ENCODE assay signal across 9 mouse cellular contexts in the genomic region with DNA sequence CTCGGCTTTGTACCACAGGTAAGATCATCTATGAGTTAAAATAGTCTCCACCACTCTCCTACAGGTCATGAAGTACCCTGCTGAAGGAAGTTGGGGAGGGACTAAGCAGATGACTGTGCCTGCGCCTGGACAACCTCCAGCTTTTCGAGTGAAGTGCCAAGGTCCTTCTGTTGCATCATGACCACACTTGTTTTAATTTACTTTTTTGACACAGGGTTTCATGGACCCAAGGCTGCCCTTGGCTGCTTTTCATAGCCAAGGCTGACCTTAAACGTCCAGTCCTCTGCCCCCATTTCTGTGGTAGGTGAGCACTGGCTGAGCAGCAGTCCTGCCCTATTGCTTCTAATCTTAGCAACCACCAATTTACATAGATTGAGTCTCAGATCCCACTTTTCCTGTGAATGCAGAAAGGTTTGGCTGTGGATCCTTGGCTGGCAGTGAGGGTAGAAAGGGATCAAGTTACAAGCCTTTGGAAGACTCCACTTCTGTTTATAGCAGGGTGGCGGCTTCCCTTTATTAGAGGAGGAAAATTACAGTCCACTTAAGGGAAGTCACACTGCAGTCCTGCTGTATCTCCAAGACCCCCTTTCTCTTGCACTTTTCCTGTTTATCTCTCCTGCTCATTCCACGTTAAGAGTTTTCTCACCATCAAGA.
A peak's percentile ranks its signal among the peaks of the same experiment; 100 is the strongest.
DNase-seq lines count a peak whose midpoint lies in the region; ATAC-seq and TF ChIP-seq lines count a peak whose summit lies in the region.
"Had no signal": no experiment of that assay in that cellular context is flagged by ENCODE, and none has a peak within 500 bp of the region (broad histone marks: within the 10 kb centered on the region; RNA-seq: fewer than 3 reads in every experiment).

No protein-coding gene starts in this region.

- peak; percentile 38 for DNase-seq in liver, postnatal 0 days
- no peak for DNase-seq in liver, embryonic 11.5 days (ENCODE audit: low spot score)
- peak; percentile 60 for DNase-seq in brain, embryonic 14.5 days (ENCODE audit: low read depth)
- DNase-seq in midbrain, postnatal 0 days (ENCODE audit: low spot score) = no peak
- DNase-seq in stomach, postnatal 0 days (ENCODE audit: low spot score) = no peak
- no peak for DNase-seq in cerebellum, adult 9-11 months

- H3K36me3 ChIP-seq in liver, postnatal 0 days (replicated peaks; ENCODE audit: insufficient read depth, low read length) = no peaks in the 10 kb centered on the region
- H3K36me3 ChIP-seq in liver, embryonic 11.5 days (ENCODE audit: control insufficient read depth, insufficient read depth, low read length) = no peaks in the 10 kb centered on the region
- H3K36me3 ChIP-seq in kidney, embryonic 15.5 days = no peaks in the 10 kb centered on the region
- no peaks in the 10 kb centered on the region for H3K36me3 ChIP-seq in midbrain, postnatal 0 days (ENCODE audit: insufficient read depth, low read length)
- no peaks in the 10 kb centered on the region for H3K36me3 ChIP-seq in stomach, postnatal 0 days (ENCODE audit: control insufficient read depth, insufficient read depth, low read length)
- H3K36me3 ChIP-seq: hindbrain, embryonic 15.5 days had no signal

- no peaks in the 10 kb centered on the region for H3K9me3 ChIP-seq in liver, postnatal 0 days (ENCODE audit: low read length)
- no peaks in the 10 kb centered on the region for H3K9me3 ChIP-seq in liver, embryonic 11.5 days (ENCODE audit: control insufficient read depth, low read length)
- H3K9me3 ChIP-seq in kidney, embryonic 15.5 days (replicated peaks) = no peaks in the 10 kb centered on the region
- no peaks in the 10 kb centered on the region for H3K9me3 ChIP-seq in midbrain, postnatal 0 days (ENCODE audit: low read length)
- no peaks in the 10 kb centered on the region for H3K9me3 ChIP-seq in stomach, postnatal 0 days (ENCODE audit: control insufficient read depth, low read length)
- H3K9me3 ChIP-seq: hindbrain, embryonic 15.5 days had no signal

- 55% methylated on average over 6 of the region's 6 CpGs for WGBS in liver, postnatal 0 days (ENCODE audit: insufficient replicate concordance)
- WGBS in liver, embryonic 11.5 days = 49% methylated on average over 6 of the region's 6 CpGs
- WGBS in kidney, embryonic 15.5 days = 44% methylated on average over 6 of the region's 6 CpGs
- WGBS in midbrain, postnatal 0 days = 69% methylated on average over 6 of the region's 6 CpGs
- 50% methylated on average over 6 of the region's 6 CpGs for WGBS in stomach, postnatal 0 days

- peaks cover 14% of the 10 kb centered on the region for H3K4me1 ChIP-seq in liver, postnatal 0 days (ENCODE audit: insufficient read depth)
- H3K4me1 ChIP-seq in liver, embryonic 11.5 days (replicated peaks; ENCODE audit: control insufficient read depth, insufficient read depth, low read length) = no peaks in the 10 kb centered on the region
- peaks cover 15% of the 10 kb centered on the region for H3K4me1 ChIP-seq in kidney, embryonic 15.5 days
- no peaks in the 10 kb centered on the region for H3K4me1 ChIP-seq in midbrain, postnatal 0 days (ENCODE audit: insufficient read depth, low read length)
- H3K4me1 ChIP-seq in stomach, postnatal 0 days (replicated peaks; ENCODE audit: control insufficient read depth, insufficient read depth) = no peaks in the 10 kb centered on the region
- H3K4me1 ChIP-seq: hindbrain, embryonic 15.5 days had no signal

- no peak for TF ChIP-seq POLR2A in brain, embryonic 14.5 days (IDR thresholded peaks at IDR 0.05; ENCODE audit: borderline replicate concordance, extremely low read depth, insufficient read depth, insufficient read length, poor library complexity, severe bottlenecking)

- peak; percentile 43 for ATAC-seq in liver, postnatal 0 days
- ATAC-seq in liver, embryonic 11.5 days (replicated peaks; ENCODE audit: low FRiP score) = no peak
- ATAC-seq in kidney, embryonic 15.5 days (replicated peaks; ENCODE audit: low FRiP score) = peak; percentile 43; the same call in 1 of the 2 replicates
- 0 out of 2 replicates have a peak, but pooled peaks have one; percentile 46 for ATAC-seq in megakaryocyte progenitor cell, adult 5-6 weeks (replicated peaks; ENCODE audit: poor library complexity)
- no peak for ATAC-seq in midbrain, postnatal 0 days (ENCODE audit: low FRiP score)
- no peak for ATAC-seq in stomach, postnatal 0 days (ENCODE audit: low FRiP score, low TSS enrichment)

- TF ChIP-seq EP300 in liver, postnatal 0 days (IDR thresholded peaks at IDR 0.05; ENCODE audit: low read depth) = no peak
- no peak for TF ChIP-seq EP300 in stomach, postnatal 0 days (optimal IDR thresholded peaks at IDR 0.05)

- no peak overlapping the region for H3K9ac ChIP-seq in liver, postnatal 0 days (replicated peaks)
- H3K9ac ChIP-seq in liver, embryonic 11.5 days (ENCODE audit: low read depth, low read length) = no peak overlapping the region
- H3K9ac ChIP-seq in kidney, embryonic 15.5 days = no peak overlapping the region
- no peak overlapping the region for H3K9ac ChIP-seq in midbrain, postnatal 0 days (replicated peaks; ENCODE audit: low read length, poor library complexity, severe bottlenecking)
- no peak overlapping the region for H3K9ac ChIP-seq in stomach, postnatal 0 days (ENCODE audit: low read length)
- H3K9ac ChIP-seq: hindbrain, embryonic 15.5 days had no signal

- H3K27me3 ChIP-seq in liver, postnatal 0 days (ENCODE audit: insufficient read depth, low read length) = no peaks in the 10 kb centered on the region
- H3K27me3 ChIP-seq in liver, embryonic 11.5 days (replicated peaks; ENCODE audit: control insufficient read depth, insufficient read depth, low read length) = no peaks in the 10 kb centered on the region
- H3K27me3 ChIP-seq in kidney, embryonic 15.5 days = no peaks in the 10 kb centered on the region
- no peaks in the 10 kb centered on the region for H3K27me3 ChIP-seq in midbrain, postnatal 0 days (ENCODE audit: insufficient read depth, low read length)
- no peaks in the 10 kb centered on the region for H3K27me3 ChIP-seq in stomach, postnatal 0 days (ENCODE audit: control insufficient read depth, insufficient read depth, low read length)
- H3K27me3 ChIP-seq: hindbrain, embryonic 15.5 days had no signal

- H3K4me3 ChIP-seq in liver, postnatal 0 days (ENCODE audit: low read depth, low read length) = no peak overlapping the region
- no peak overlapping the region for H3K4me3 ChIP-seq in liver, embryonic 11.5 days (ENCODE audit: low read depth, low read length)
- no peak overlapping the region for H3K4me3 ChIP-seq in kidney, embryonic 15.5 days (replicated peaks)
- no peak overlapping the region for H3K4me3 ChIP-seq in midbrain, postnatal 0 days (ENCODE audit: low read depth, low read length)
- H3K4me3 ChIP-seq in stomach, postnatal 0 days (ENCODE audit: low read depth, low read length) = no peak overlapping the region
- H3K4me3 ChIP-seq: hindbrain, embryonic 15.5 days had no signal

- TF ChIP-seq CTCF in liver, postnatal 0 days (IDR thresholded peaks at IDR 0.05; ENCODE audit: low read depth) = no peak
- TF ChIP-seq CTCF in brain, embryonic 14.5 days (IDR thresholded peaks at IDR 0.05; ENCODE audit: borderline replicate concordance, extremely low read depth, insufficient read depth, insufficient read length) = no peak
- no peak for TF ChIP-seq CTCF in midbrain, postnatal 0 days (IDR thresholded peaks at IDR 0.05)
- no peak for TF ChIP-seq CTCF in stomach, postnatal 0 days (IDR thresholded peaks at IDR 0.05; ENCODE audit: low read depth)

- no peak overlapping the region for H3K4me2 ChIP-seq in liver, postnatal 0 days (ENCODE audit: low read depth, low read length)
- H3K4me2 ChIP-seq in liver, embryonic 11.5 days = no peak overlapping the region
- H3K4me2 ChIP-seq in kidney, embryonic 15.5 days = no peak overlapping the region
- H3K4me2 ChIP-seq in midbrain, postnatal 0 days (ENCODE audit: low read depth, low read length, poor library complexity, severe bottlenecking) = no peak overlapping the region
- no peak overlapping the region for H3K4me2 ChIP-seq in stomach, postnatal 0 days (replicated peaks; ENCODE audit: low read depth)
- H3K4me2 ChIP-seq: hindbrain, embryonic 15.5 days had no signal

- H3K27ac ChIP-seq in liver, postnatal 0 days (ENCODE audit: low read depth) = no peak overlapping the region
- no peak overlapping the region for H3K27ac ChIP-seq in liver, embryonic 11.5 days (ENCODE audit: low read depth, low read length)
- H3K27ac ChIP-seq in kidney, embryonic 15.5 days = peak overlapping the region; percentile 54; the same call in 1 of the 2 replicates
- no peak overlapping the region for H3K27ac ChIP-seq in midbrain, postnatal 0 days (ENCODE audit: low read depth, low read length)
- no peak overlapping the region for H3K27ac ChIP-seq in stomach, postnatal 0 days (replicated peaks)
- H3K27ac ChIP-seq: hindbrain, embryonic 15.5 days had no signal

Comparison
In these comparisons a context has a peak if more than half of its experiments do, and no peak if none do; other contexts are left out.
1. ATAC-seq: peak in liver, postnatal 0 days (single experiment), kidney, embryonic 15.5 days (single experiment) and megakaryocyte progenitor cell, adult 5-6 weeks (single experiment); none in liver, embryonic 11.5 days (single experiment), midbrain, postnatal 0 days (single experiment) and stomach, postnatal 0 days (single experiment).
2. DNase-seq: peak in liver, postnatal 0 days (single experiment) and brain, embryonic 14.5 days (single experiment); none in liver, embryonic 11.5 days (single experiment), midbrain, postnatal 0 days (single experiment), stomach, postnatal 0 days (single experiment) and cerebellum, adult 9-11 months (single experiment).